Mouse (Mus musculus) myocyte (in vitro differentiated cells): Measurements from ENCODE around the gene Tiam1.

Experiments
- POLR2A ChIP-seq: IDR thresholded peaks from one replicate; pipeline ENCODE4 v1.6.1; 2011; ENCODE audit warnings: low read depth, mild to moderate bottlenecking, control low read depth, moderate library complexity; ENCODE audit not compliant: insufficient read length
- POLR2AphosphoS2 ChIP-seq: IDR thresholded peaks from one replicate; pipeline ENCODE4 v1.6.1; 2011; ENCODE audit warnings: low read depth, control low read depth; ENCODE audit not compliant: insufficient read length
- TCF12 ChIP-seq: IDR thresholded peaks from one replicate; pipeline ENCODE4 v1.6.1; 2011; ENCODE audit warnings: mild to moderate bottlenecking, control low read depth; ENCODE audit not compliant: poor library complexity, insufficient read depth, severe bottlenecking

- TF ChIP-seq POLR2A = no peak
- TF ChIP-seq TCF12 = no peak
- no peak for TF ChIP-seq POLR2AphosphoS2
Observed at GRCm38 (mm10) chr16:89885661-89886060, 257.9 kb downstream of the Tiam1 start.
